Mouse (Mus musculus): ENCODE measurements around the gene Fam166b. TPM values are rescaled to one million over a fixed set of nuclear protein-coding genes. Genes with fewer than 3 reads are reported as not detected.

Fam166b gene
- polyA plus RNA-seq, 1 experiment = not detected

DNA sequence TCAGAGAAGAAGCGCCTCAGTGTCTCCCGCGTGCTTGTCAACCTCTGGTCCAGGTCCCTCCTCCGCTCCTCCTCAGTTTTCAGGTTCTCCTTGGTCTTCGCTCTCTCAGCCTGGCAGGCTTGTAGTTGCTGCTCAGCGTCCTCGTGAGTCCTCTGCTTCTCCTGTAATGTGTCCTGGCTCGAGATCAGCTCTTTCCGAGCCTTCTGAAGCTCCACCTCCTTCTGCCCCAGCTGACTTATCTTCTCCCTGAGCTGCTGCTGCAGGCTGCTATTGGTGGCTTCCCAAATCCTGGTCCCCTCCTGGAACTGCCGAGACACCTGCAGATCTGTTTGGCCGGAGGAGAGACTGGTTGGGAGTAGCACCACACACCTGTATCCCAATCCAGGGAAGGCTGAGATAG, 23.4 kb upstream of the Fam166b start:
- H3K4me3 ChIP-seq (ENCODE audit: extremely low read depth, insufficient read depth, insufficient read length) = peak overlapping the region; percentile 70
- no peak for DNase-seq (ENCODE audit: low read depth in 1 of 2, low spot score in 2 of 2)
- H3K27ac ChIP-seq (ENCODE audit: insufficient read depth, low read length) = no peak overlapping the region
- no peaks in the 10 kb centered on the region for H3K27me3 ChIP-seq (ENCODE audit: control insufficient read depth, insufficient read depth, low read length)
- 86% methylated on average over 11 of the region's 11 CpGs for WGBS
- peaks cover 17% of the 10 kb centered on the region for H3K36me3 ChIP-seq (ENCODE audit: control insufficient read depth, insufficient read depth, low read length)
- H3K4me1 ChIP-seq (ENCODE audit: control insufficient read depth, insufficient read depth, insufficient read length) = peaks cover 31% of the 10 kb centered on the region; the same call in 1 of the 2 replicates
- no peak for TF ChIP-seq CTCF (IDR thresholded peaks at IDR 0.05; ENCODE audit: extremely low read depth, insufficient read depth, insufficient read length, insufficient replicate concordance)
- TF ChIP-seq POLR2A (IDR thresholded peaks at IDR 0.05; ENCODE audit: low read depth, low read length) = no peak

DNA sequence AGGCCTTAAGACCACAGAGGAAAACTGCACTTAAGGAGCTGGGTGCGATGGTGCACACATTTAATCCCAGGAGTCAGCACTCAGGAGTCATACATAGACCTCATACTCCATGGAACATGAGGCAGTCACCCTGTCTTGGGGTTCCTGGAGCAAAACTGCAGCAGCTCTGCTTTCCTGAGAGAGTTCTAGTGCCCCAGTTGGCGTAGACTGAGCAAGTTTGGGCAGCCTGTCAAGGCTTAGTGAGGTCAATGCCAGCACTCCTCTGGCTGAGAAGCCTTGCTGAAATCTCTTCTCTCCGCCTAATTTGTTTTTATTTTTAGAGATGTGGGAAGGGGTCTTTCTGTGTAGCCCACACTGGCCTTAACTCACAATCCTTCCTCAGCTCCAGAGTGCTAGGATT, 19.6 kb upstream of the Fam166b start:
- 89% methylated on average over 3 of the region's 3 CpGs for WGBS
- Histone ChIP-seq H3K4me3 (ENCODE audit: extremely low read depth, insufficient read depth, insufficient read length) (no peak overlapping the region), H3K4me1 (ENCODE audit: control insufficient read depth, insufficient read depth, insufficient read length) (peaks cover 10% of the 10 kb centered on the region; the same call in 1 of the 2 replicates), H3K36me3 (ENCODE audit: control insufficient read depth, insufficient read depth, low read length) (peaks cover 34% of the 10 kb centered on the region), H3K27me3 (ENCODE audit: control insufficient read depth, insufficient read depth, low read length) (no peaks in the 10 kb centered on the region), H3K27ac (ENCODE audit: insufficient read depth, low read length) (no peak overlapping the region)
- DNase-seq (ENCODE audit: low read depth in 1 of 2, low spot score in 2 of 2) = no peak
- TF ChIP-seq POLR2A (IDR thresholded peaks at IDR 0.05; ENCODE audit: low read depth, low read length) (no peak), CTCF (IDR thresholded peaks at IDR 0.05; ENCODE audit: extremely low read depth, insufficient read depth, insufficient read length, insufficient replicate concordance) (no peak)

DNA sequence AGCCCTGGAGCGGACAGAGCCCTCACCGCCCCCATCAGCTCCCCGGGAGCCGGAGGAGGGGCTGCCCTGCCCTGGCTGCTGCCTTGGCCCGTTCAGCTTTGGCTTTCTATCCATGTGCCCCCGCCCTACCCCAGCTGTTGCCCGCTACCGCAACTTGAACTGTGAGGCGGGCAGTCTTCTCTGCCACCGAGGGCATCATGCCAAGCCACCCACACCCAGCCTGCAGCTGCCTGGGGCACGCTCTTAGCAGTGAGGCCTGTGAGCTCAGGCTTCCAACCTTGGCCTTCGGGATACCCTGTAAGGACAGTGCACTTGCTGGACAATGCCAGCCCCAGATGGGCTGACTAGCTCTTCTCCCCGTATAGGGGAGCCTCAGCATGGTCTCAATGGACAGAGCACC, 18.3 kb upstream of the Fam166b start:
- DNase-seq (ENCODE audit: low read depth in 1 of 2, low spot score in 2 of 2) = no peak

DNA sequence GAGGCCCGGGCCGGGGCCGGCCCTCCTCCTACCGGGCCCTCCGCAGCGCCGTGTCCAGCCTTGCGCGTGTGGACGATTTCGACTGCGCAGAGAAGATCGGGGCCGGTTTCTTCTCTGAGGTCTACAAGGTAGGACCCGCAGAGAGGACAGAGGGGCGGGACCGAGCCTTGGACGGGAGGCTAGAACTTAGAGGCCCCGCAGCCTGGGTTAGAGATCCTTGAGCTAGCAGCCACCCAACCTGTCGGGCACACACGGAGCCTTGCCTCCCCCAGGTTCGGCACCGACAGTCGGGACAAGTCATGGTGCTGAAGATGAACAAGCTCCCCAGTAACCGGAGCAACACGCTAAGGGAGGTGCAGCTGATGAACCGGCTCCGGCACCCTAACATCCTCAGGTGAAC, 14.6 kb upstream of the Fam166b start:
- no peaks in the 10 kb centered on the region for H3K27me3 ChIP-seq (ENCODE audit: control insufficient read depth, insufficient read depth, low read length)
- H3K4me1 ChIP-seq (ENCODE audit: control insufficient read depth, insufficient read depth, insufficient read length) = no peaks in the 10 kb centered on the region
- H3K4me3 ChIP-seq (ENCODE audit: extremely low read depth, insufficient read depth, insufficient read length) = peak overlapping the region; percentile 65
- peak overlapping the region; percentile 19 for H3K27ac ChIP-seq (ENCODE audit: insufficient read depth, low read length)
- WGBS = 4% methylated on average over 28 of the region's 28 CpGs
- DNase-seq (ENCODE audit: low read depth in 1 of 2, low spot score in 2 of 2) = peak in 1 of 2 experiments; percentile 30
- TF ChIP-seq CTCF (IDR thresholded peaks at IDR 0.05; ENCODE audit: extremely low read depth, insufficient read depth, insufficient read length, insufficient replicate concordance) (no peak), POLR2A (IDR thresholded peaks at IDR 0.05; ENCODE audit: low read depth, low read length) (no peak)
- H3K36me3 ChIP-seq (ENCODE audit: control insufficient read depth, insufficient read depth, low read length) = peaks cover 23% of the 10 kb centered on the region

More for the DNA sequence above, 18.3 kb upstream of the Fam166b start:
- Histone ChIP-seq H3K4me3 (ENCODE audit: extremely low read depth, insufficient read depth, insufficient read length) (no peak overlapping the region), H3K4me1 (ENCODE audit: control insufficient read depth, insufficient read depth, insufficient read length) (peaks cover 3% of the 10 kb centered on the region; the same call in 1 of the 2 replicates), H3K36me3 (ENCODE audit: control insufficient read depth, insufficient read depth, low read length) (peaks cover 33% of the 10 kb centered on the region), H3K27ac (ENCODE audit: insufficient read depth, low read length) (no peak overlapping the region), H3K27me3 (ENCODE audit: control insufficient read depth, insufficient read depth, low read length) (no peaks in the 10 kb centered on the region)
- TF ChIP-seq CTCF (IDR thresholded peaks at IDR 0.05; ENCODE audit: extremely low read depth, insufficient read depth, insufficient read length, insufficient replicate concordance) (no peak), POLR2A (IDR thresholded peaks at IDR 0.05; ENCODE audit: low read depth, low read length) (no peak)
- 82% methylated on average over 13 of the region's 13 CpGs for WGBS

DNA sequence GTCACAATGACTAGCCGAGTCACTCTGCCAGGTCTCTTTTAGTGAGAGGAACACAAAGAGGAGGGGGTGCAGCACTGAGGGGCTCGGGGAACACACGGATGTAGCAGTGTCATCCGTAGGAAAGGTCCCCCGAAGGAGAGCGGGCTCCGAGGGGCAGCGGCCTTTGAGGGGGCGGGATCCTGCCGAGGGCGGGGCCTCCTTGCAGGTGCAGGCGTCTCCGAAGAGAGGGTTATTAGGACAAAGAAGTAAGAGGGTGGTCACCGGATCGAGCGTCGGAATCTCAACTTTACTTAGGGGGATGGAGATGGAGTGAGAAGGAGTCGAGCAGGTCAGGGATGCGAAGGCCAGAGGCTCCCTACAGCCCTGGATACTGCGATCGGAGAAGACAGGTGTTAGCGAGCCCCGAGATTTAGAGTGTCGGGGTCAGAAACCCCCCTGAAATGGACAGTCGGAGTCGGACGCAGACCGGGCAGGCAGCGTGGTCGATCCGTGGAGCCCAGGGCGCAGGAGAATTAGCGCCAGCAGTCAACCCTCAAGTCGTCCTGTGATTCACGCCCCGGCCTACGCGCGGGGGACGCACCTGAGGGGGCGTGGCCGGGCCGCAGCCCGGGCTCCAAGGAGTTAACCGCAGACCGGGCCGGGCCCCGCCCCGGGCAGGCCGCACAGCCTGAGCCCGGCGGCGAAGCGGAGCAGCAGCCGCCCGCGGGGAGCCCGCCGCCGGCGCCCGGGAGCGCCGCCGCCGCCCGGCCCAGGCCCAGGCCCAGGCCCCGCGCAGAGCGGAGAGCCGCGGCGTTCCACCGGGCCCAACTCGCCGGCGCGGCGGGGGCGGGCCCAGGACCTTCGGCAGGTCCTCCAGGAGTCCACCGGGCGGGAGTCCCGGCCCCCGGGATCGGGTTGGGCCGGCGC, 13.8 kb upstream of the Fam166b start:
- peak; percentile 59 to 81 for DNase-seq (ENCODE audit: low read depth in 1 of 2, low spot score in 2 of 2)
- no peak; the same call in 1 of the 2 replicates for TF ChIP-seq POLR2A (IDR thresholded peaks at IDR 0.05; ENCODE audit: low read depth, low read length)
- TF ChIP-seq CTCF (IDR thresholded peaks at IDR 0.05; ENCODE audit: extremely low read depth, insufficient read depth, insufficient read length, insufficient replicate concordance) = no peak
- peaks cover 21% of the 10 kb centered on the region for H3K36me3 ChIP-seq (ENCODE audit: control insufficient read depth, insufficient read depth, low read length)
- peak overlapping the region; percentile 91 for H3K27ac ChIP-seq (ENCODE audit: insufficient read depth, low read length)
- no peaks in the 10 kb centered on the region for H3K4me1 ChIP-seq (ENCODE audit: control insufficient read depth, insufficient read depth, insufficient read length)
- no peaks in the 10 kb centered on the region for H3K27me3 ChIP-seq (ENCODE audit: control insufficient read depth, insufficient read depth, low read length)
- peak overlapping the region; percentile 65 for H3K4me3 ChIP-seq (ENCODE audit: extremely low read depth, insufficient read depth, insufficient read length)
- under 1% methylated on average over 84 of the region's 88 CpGs for WGBS

DNA sequence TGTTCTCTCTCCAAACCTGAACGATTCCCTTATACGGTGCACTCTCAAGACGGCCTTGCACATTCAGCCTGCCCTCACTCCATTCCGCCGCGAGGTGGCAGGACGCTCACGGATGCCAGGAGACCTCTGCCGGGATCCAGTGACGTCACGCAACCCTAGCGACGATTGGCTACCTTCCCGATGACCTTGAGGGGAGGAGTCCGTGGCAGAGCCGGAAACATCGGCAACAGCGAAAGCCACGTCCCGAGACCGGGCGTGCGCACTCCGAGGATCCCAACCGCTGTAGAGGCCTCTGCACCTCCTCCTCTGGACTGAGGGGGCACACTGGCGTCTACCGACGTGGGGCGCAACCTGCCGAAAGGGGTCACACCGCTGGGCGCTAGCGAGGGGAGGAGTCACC, 13.1 kb upstream of the Fam166b start:
- peak; percentile 99 for DNase-seq (ENCODE audit: low read depth in 1 of 2, low spot score in 2 of 2)
- H3K27me3 ChIP-seq (ENCODE audit: control insufficient read depth, insufficient read depth, low read length) = no peaks in the 10 kb centered on the region
- under 1% methylated on average over 33 of the region's 33 CpGs for WGBS
- H3K36me3 ChIP-seq (ENCODE audit: control insufficient read depth, insufficient read depth, low read length) = peaks cover 14% of the 10 kb centered on the region
- peak overlapping the region; percentile 65 for H3K4me3 ChIP-seq (ENCODE audit: extremely low read depth, insufficient read depth, insufficient read length)
- peak overlapping the region; percentile 91 for H3K27ac ChIP-seq (ENCODE audit: insufficient read depth, low read length)
- no peaks in the 10 kb centered on the region for H3K4me1 ChIP-seq (ENCODE audit: control insufficient read depth, insufficient read depth, insufficient read length)
- TF ChIP-seq POLR2A (IDR thresholded peaks at IDR 0.05; ENCODE audit: low read depth, low read length) = peak; percentile 95
- TF ChIP-seq CTCF (IDR thresholded peaks at IDR 0.05; ENCODE audit: extremely low read depth, insufficient read depth, insufficient read length, insufficient replicate concordance) = peak; percentile 99

DNA sequence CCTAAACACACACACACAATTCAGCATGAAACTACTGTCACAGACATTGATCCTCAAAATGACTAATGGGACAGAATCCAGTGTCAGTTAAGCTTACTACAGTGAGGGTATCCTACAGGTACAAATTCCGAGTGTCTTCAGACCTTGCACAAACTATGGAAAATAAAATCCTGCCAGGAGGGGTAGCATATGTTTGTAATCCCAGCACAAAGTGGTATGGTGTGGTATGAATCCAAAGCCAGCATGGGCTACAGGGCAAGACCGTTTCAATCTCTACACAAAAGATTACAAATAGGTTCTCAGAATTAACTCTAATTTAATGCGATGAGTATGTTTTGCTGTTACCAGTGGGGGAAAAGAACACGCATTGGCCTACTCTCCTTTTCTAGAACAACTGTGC, 12.7 kb upstream of the Fam166b start, which contains the start of gene Tesk1:
Gene Tesk1, plus strand, starts transcription at position 301 of the 400 bp plus-strand sequence.
- TF ChIP-seq CTCF (IDR thresholded peaks at IDR 0.05; ENCODE audit: extremely low read depth, insufficient read depth, insufficient read length, insufficient replicate concordance) (no peak), POLR2A (IDR thresholded peaks at IDR 0.05; ENCODE audit: low read depth, low read length) (no peak)
- H3K4me3 ChIP-seq (ENCODE audit: extremely low read depth, insufficient read depth, insufficient read length) = peak within 1 kb of the TSS; percentile 65
- DNase-seq (ENCODE audit: low read depth in 1 of 2, low spot score in 2 of 2) = no peak
- no peaks in the 10 kb centered on the region for H3K4me1 ChIP-seq (ENCODE audit: control insufficient read depth, insufficient read depth, insufficient read length)
- H3K27me3 ChIP-seq (ENCODE audit: control insufficient read depth, insufficient read depth, low read length) = no peaks in the 10 kb centered on the region
- peak within 1 kb of the TSS; percentile 91 for H3K27ac ChIP-seq (ENCODE audit: insufficient read depth, low read length)
- peaks cover 10% of the 10 kb centered on the region for H3K36me3 ChIP-seq (ENCODE audit: control insufficient read depth, insufficient read depth, low read length)
- WGBS = 31% methylated on average over 4 of the region's 4 CpGs

Measured in spleen, adult 2 months (tissue).